In genomic region chr8:8489784-8490183, GRCm38 (mm10) we compare ENCODE assay signal across 10 mouse cellular contexts.
DNase-seq lines count a peak whose midpoint lies in the region; ATAC-seq and TF ChIP-seq lines count a peak whose summit lies in the region.
"Had no signal": no experiment of that assay in that cellular context is flagged by ENCODE, and none has a peak within 500 bp of the region (broad histone marks: within the 10 kb centered on the region; RNA-seq: fewer than 3 reads in every experiment).

No protein-coding gene starts in this region.

- H3K4me2 ChIP-seq in forebrain, embryonic 16.5 days (ENCODE audit: low read length), result peak overlapping the region; percentile 15
- H3K4me2 ChIP-seq in midbrain, embryonic 14.5 days (ENCODE audit: low read length), result peak overlapping the region; percentile 45

- DNase-seq in heart, adult 11 months, result peak; percentile 74
- DNase-seq in heart, adult 8-10 months (ENCODE audit: low spot score), result no peak
- peak; percentile 69 for DNase-seq in brain, embryonic 14.5 days (ENCODE audit: low read depth)
- DNase-seq in midbrain, embryonic 14.5 days, result peak; percentile 70
- DNase-seq in thymus, postnatal 4 days, result no peak
- no peak for DNase-seq in testis, postnatal 10 days (ENCODE audit: low spot score)
- DNase-seq: cerebellum, postnatal 25 days had no signal

- TF ChIP-seq POLR2A in brain, embryonic 14.5 days (IDR thresholded peaks at IDR 0.05; ENCODE audit: borderline replicate concordance, extremely low read depth, insufficient read depth, insufficient read length, poor library complexity, severe bottlenecking), result no peak

- WGBS in forebrain, embryonic 16.5 days, result 4% methylated on average over 9 of the region's 9 CpGs
- WGBS in midbrain, embryonic 14.5 days, result 1% methylated on average over 9 of the region's 9 CpGs

- H3K27me3 ChIP-seq in forebrain, embryonic 16.5 days (replicated peaks; ENCODE audit: control insufficient read depth, insufficient read depth, low read length), result no peaks in the 10 kb centered on the region
- peaks cover 3% of the 10 kb centered on the region; the same call in 1 of the 2 replicates for H3K27me3 ChIP-seq in midbrain, embryonic 14.5 days (ENCODE audit: control insufficient read depth, insufficient read depth, low read length)

- no peak for TF ChIP-seq CTCF in brain, embryonic 14.5 days (IDR thresholded peaks at IDR 0.05; ENCODE audit: borderline replicate concordance, extremely low read depth, insufficient read depth, insufficient read length)

- peak; percentile 23; the same call in 1 of the 2 replicates for ATAC-seq in forebrain, embryonic 16.5 days
- ATAC-seq in midbrain, embryonic 14.5 days (ENCODE audit: low FRiP score, low TSS enrichment), result peak; percentile 25; the same call in 1 of the 2 replicates
- ATAC-seq in megakaryocyte progenitor cell, adult 5-6 weeks (replicated peaks; ENCODE audit: poor library complexity), result no peak

- peak overlapping the region; percentile 42 for H3K9ac ChIP-seq in forebrain, embryonic 16.5 days (replicated peaks; ENCODE audit: low read depth, low read length)
- peak overlapping the region; percentile 32 for H3K9ac ChIP-seq in midbrain, embryonic 14.5 days (replicated peaks; ENCODE audit: low read length)

- no peak overlapping the region for H3K4me3 ChIP-seq in forebrain, embryonic 16.5 days (replicated peaks; ENCODE audit: low read length)
- no peak overlapping the region for H3K4me3 ChIP-seq in midbrain, embryonic 14.5 days (replicated peaks; ENCODE audit: low read depth, low read length)
- H3K4me3 ChIP-seq: megakaryocyte, embryonic 14.5 days had no signal

- no peaks in the 10 kb centered on the region for H3K36me3 ChIP-seq in forebrain, embryonic 16.5 days (ENCODE audit: control insufficient read depth, insufficient read depth)
- no peaks in the 10 kb centered on the region for H3K36me3 ChIP-seq in midbrain, embryonic 14.5 days (ENCODE audit: control insufficient read depth, insufficient read depth, low read length)

- peak overlapping the region; percentile 66 for H3K27ac ChIP-seq in forebrain, embryonic 16.5 days (ENCODE audit: low read length)
- peak overlapping the region; percentile 73 for H3K27ac ChIP-seq in midbrain, embryonic 14.5 days (replicated peaks; ENCODE audit: low read depth, low read length)

- H3K4me1 ChIP-seq in forebrain, embryonic 16.5 days (replicated peaks; ENCODE audit: control insufficient read depth, insufficient read depth, low read length), result peaks cover 33% of the 10 kb centered on the region
- peaks cover 29% of the 10 kb centered on the region for H3K4me1 ChIP-seq in midbrain, embryonic 14.5 days (ENCODE audit: control insufficient read depth, insufficient read depth, low read length)

- H3K9me3 ChIP-seq in forebrain, embryonic 16.5 days (ENCODE audit: control insufficient read depth, low read length), result no peaks in the 10 kb centered on the region
- H3K9me3 ChIP-seq in midbrain, embryonic 14.5 days (ENCODE audit: control insufficient read depth, low read length), result no peaks in the 10 kb centered on the region

Comparison
In these comparisons a context has a peak if more than half of its experiments do, and no peak if none do; other contexts are left out.
1. DNase-seq: peak in heart, adult 11 months (single experiment), brain, embryonic 14.5 days (single experiment) and midbrain, embryonic 14.5 days (single experiment); none in heart, adult 8-10 months (single experiment), thymus, postnatal 4 days (single experiment) and testis, postnatal 10 days (single experiment).